Mouse (Mus musculus) liver, embryonic 16.5 days (tissue): ENCODE data around the gene Rhno1. TPM values are rescaled to one million over a fixed set of nuclear protein-coding genes. Genes with fewer than 3 reads are reported as not detected.

Experiments used
- ATAC-seq: fragments of 200-750 bp; cut with Nextera tagmentation; 2 replicates; pipeline ENCODE4 v1.8.0; 2017; ENCODE audit warnings: low read depth, mild to moderate bottlenecking, moderate number of reproducible peaks, moderate library complexity
- H3K27ac ChIP-seq: fragments of 300-500 bp; sonication (generic); 2 replicates; pipeline ENCODE4 v1.5.1; 2014; ENCODE audit warnings: mild to moderate bottlenecking, low read length
- H3K27me3 ChIP-seq: fragments of 300-500 bp; sonication (generic); 2 replicates; pipeline ENCODE4 v1.6.1; 2014; ENCODE audit warnings: low read depth, low read length, mixed read lengths; ENCODE audit not compliant: control insufficient read depth, insufficient read depth
- H3K36me3 ChIP-seq: fragments of 300-500 bp; sonication (generic); 2 replicates; pipeline ENCODE4 v1.6.1; 2014; ENCODE audit warnings: mild to moderate bottlenecking; ENCODE audit not compliant: control insufficient read depth, insufficient read depth
- H3K4me1 ChIP-seq: fragments of 300-500 bp; sonication (generic); 2 replicates; pipeline ENCODE4 v1.6.1; 2014; ENCODE audit warnings: low read depth, low read length, mixed read lengths; ENCODE audit not compliant: control insufficient read depth
- H3K4me2 ChIP-seq: fragments of 300-500 bp; sonication (generic); 2 replicates; pipeline ENCODE4 v1.6.1; 2014; ENCODE audit warnings: low read depth, low read length, mixed read lengths
- H3K4me3 ChIP-seq: fragments of 300-500 bp; sonication (generic); 2 replicates; pipeline ENCODE4 v1.5.1; 2014; ENCODE audit warnings: low read depth, mild to moderate bottlenecking, low read length
- H3K9ac ChIP-seq: fragments of 300-500 bp; sonication (generic); 2 replicates; pipeline ENCODE4 v1.6.1; 2014; ENCODE audit warnings: low read depth, low read length
- H3K9me3 ChIP-seq: fragments of 300-500 bp; sonication (generic); replicated peaks from 2 replicates; pipeline ENCODE4 v1.6.1; 2016; ENCODE audit warnings: low read length; ENCODE audit not compliant: control insufficient read depth
- WGBS: fragments of 180-500 bp; shearing (Covaris S2); extraction: QIAGEN DNeasy Blood & Tissue Kit; methylation state at CpG from one replicate; pipeline ENCODE4 v1.1.7; 2014; ENCODE audit not compliant: insufficient replicate concordance; 5-methylcytosine and 5-hydroxymethylcytosine counted together
- polyA plus RNA-seq: library from polyadenylated mRNA; unstranded; fragments of >200 nt; fragmentation: Nextera tagmentation; extraction: Ambion mirVana; gene quantifications from 2 replicates; pipeline ENCODE4 v1.2.1, GENCODE M21; 2015

The Rhno1 gene
- polyA plus RNA-seq, 1 experiment from 2014 or later = 48.0 TPM

DNA sequence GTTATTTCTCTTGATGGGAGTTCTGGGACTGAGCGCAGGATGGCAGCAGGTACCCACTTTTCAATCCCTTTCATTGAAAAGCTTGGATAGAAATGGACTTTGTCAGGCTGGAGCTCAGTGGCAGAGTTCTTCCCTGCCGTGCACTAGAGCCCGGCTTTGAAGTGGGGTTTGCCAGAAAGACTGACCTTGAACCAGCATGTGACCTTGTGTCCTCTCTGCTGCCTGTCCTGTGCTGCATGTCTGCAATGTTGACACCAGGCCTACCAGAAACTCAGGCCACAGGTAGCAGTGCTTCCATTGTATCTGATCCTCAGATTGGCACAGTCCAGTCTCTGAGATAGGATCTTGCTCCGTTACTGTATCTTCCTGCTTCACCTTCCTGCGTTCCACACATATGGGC, 7.3 kb upstream of the Rhno1 start:
- peaks cover 2% of the 10 kb centered on the region for H3K4me1 ChIP-seq
- peaks cover 71% of the 10 kb centered on the region for H3K36me3 ChIP-seq
- H3K9ac ChIP-seq = no peak overlapping the region
- no peak overlapping the region for H3K4me2 ChIP-seq
- H3K27me3 ChIP-seq = no peaks in the 10 kb centered on the region
- H3K27ac ChIP-seq = no peak overlapping the region
- H3K9me3 ChIP-seq = no peaks in the 10 kb centered on the region
- no peak overlapping the region for H3K4me3 ChIP-seq
- ATAC-seq = peak; percentile 73
- 78% methylated on average over 5 of the region's 5 CpGs for WGBS

DNA sequence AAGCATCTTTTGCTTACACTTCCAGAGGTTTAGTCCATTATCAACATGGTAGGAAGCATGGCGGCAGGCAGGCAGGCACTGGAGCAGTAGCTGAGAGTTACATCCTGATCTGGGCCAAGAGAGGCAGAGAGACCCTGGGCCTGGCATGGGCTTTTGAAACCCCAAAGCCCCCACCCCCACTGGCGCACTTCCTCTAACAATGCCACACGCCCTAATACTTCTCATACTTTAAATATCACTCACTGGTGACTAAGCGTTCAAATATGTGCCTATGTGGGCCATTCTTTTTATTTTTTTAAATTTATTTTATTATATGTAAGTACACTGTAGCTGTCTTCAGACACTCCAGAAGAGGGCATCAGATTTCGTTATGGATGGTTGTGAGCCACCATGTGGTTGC, 3.8 kb upstream of the Rhno1 start:
- no peak overlapping the region for H3K4me2 ChIP-seq
- no peak overlapping the region for H3K4me3 ChIP-seq
- H3K27ac ChIP-seq = no peak overlapping the region
- peaks cover 37% of the 10 kb centered on the region for H3K36me3 ChIP-seq
- WGBS = 86% methylated on average over 5 of the region's 5 CpGs
- H3K9me3 ChIP-seq = no peaks in the 10 kb centered on the region
- H3K4me1 ChIP-seq = peaks cover 20% of the 10 kb centered on the region
- H3K9ac ChIP-seq = no peak overlapping the region
- ATAC-seq = no peak
- no peaks in the 10 kb centered on the region for H3K27me3 ChIP-seq

DNA sequence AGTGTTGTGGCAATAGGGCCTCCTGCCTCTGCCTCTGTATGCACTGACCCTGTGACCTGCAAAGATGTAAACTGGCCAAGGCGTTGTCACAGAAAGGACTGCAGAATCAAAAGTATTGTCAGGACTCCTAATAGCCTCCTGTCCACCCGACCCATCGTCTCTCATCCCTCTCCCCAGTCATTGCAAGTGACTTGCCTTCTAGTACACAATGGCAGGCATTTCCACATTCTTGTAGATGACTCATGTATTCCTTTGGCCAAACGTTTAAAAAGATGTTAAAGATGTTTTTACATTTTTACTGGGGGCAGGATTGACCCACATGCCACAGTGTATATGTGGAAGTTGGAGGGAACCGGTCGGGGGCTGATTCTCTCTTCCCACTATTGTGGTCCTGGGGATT, 2.0 kb upstream of the Rhno1 start:
- WGBS = 69% methylated on average over 6 of the region's 6 CpGs
- H3K4me3 ChIP-seq = peak overlapping the region; percentile 16
- no peaks in the 10 kb centered on the region for H3K27me3 ChIP-seq
- H3K4me1 ChIP-seq = peaks cover 36% of the 10 kb centered on the region
- H3K9ac ChIP-seq = no peak overlapping the region; the same call in 1 of the 2 replicates
- peaks cover 29% of the 10 kb centered on the region for H3K36me3 ChIP-seq
- H3K27ac ChIP-seq = no peak overlapping the region
- H3K9me3 ChIP-seq = no peaks in the 10 kb centered on the region
- ATAC-seq = no peak
- H3K4me2 ChIP-seq = 0 out of 2 replicates have a peak overlapping the region, but pooled peaks have one; percentile 18

DNA sequence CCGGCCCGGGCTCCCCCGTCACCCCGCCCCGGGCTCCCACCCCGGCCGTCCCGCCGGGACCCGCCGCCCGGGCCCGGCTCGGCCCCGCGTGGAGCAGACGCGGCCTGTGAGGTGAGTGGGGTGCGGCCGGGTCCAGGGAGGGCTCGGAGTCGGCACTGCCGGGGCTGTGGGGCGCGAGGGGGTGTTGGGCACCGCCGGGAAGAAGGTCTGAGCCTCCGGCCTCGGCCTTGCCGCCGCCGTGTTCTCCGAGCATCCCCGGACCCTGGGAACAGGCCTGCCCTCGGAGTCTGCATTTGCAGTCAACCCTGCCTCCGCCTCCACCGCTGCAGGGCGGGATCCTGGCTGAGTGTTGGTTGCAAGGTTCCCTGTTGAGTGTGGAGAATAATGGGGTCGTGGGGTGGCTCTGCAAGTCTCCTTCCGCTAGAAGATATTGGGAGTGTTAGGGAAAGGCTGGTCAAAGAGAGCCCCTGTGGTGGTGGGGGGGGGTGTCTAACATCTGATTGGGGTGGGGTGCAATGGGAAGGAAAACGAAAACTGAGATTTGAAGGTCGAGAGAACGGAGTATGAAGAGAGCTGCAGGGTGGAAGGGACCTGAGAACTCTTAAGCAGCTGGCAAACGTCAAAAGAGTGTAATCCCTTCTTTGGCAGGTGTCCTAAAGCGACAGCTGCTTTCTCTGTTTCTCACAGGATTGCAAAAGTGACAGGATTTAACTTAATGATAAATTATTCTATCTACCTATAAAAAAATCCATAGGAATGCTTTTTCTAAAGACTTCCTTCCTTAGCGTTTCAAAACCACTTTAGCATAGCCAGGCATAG, 505 bp upstream of the Rhno1 start:
- peak; percentile 28 for ATAC-seq
- Histone ChIP-seq H3K9ac (peak overlapping the region; percentile 97), H3K36me3 (peaks cover 28% of the 10 kb centered on the region), H3K27me3 (no peaks in the 10 kb centered on the region), H3K4me3 (peak overlapping the region; percentile 99), H3K4me1 (peaks cover 38% of the 10 kb centered on the region), H3K9me3 (no peaks in the 10 kb centered on the region), H3K27ac (peak overlapping the region; percentile 94), H3K4me2 (peak overlapping the region; percentile 76)
- 1% methylated on average over 42 of the region's 46 CpGs for WGBS

DNA sequence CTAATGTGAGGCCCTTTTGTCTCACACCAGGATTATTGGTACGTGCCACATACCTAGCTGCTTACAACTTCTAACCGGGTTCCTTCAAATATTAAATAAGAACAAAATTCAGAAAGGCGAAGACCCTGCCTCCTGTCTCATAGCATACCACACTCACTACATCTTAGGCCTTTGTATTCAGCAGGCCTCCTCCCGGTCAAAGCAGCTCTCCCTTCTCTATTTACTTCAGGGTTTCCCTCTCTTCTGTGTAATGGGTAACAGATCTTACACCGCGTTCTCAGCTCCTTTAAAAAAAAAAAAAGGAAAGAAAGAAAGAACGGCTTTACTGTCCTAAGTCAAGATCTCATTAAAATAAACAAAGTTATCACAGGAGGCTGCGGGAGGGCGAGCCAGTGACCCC, 810 bp downstream of the Rhno1 start:
- Histone ChIP-seq H3K27me3 (no peaks in the 10 kb centered on the region), H3K4me3 (peak overlapping the region; percentile 99), H3K9me3 (no peaks in the 10 kb centered on the region), H3K4me1 (peaks cover 38% of the 10 kb centered on the region), H3K4me2 (peak overlapping the region; percentile 76), H3K27ac (peak overlapping the region; percentile 94), H3K9ac (peak overlapping the region; percentile 97), H3K36me3 (peaks cover 32% of the 10 kb centered on the region)
- no peak for ATAC-seq
- WGBS = 10% methylated on average over 9 of the region's 9 CpGs

DNA sequence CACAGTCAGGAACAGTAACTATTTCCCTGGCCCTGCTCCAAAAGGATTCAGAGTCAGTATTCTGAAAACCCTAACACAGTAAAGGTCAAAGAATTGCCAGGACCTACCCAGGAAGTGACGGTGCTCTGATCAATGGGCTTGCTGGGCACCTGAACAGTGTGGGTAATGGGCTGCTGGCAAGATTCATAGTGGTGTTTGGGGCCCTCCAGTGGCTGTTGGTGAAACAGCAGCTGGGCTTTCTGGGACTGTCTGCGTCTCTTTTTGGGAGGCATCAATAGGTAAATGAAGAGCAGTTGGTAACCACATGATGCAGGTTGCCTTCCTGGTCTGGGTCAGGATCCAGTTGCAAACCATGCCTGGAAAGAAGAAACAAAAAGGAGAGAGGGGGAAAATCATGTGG, 3.7 kb downstream of the Rhno1 start:
- H3K9me3 ChIP-seq = no peaks in the 10 kb centered on the region
- no peak for ATAC-seq
- no peak overlapping the region for H3K4me3 ChIP-seq
- peaks cover 15% of the 10 kb centered on the region for H3K27me3 ChIP-seq
- peaks cover 22% of the 10 kb centered on the region for H3K36me3 ChIP-seq
- H3K9ac ChIP-seq = no peak overlapping the region
- H3K4me1 ChIP-seq = peaks cover 37% of the 10 kb centered on the region
- no peak overlapping the region for H3K27ac ChIP-seq
- WGBS = 37% methylated on average over 2 of the region's 2 CpGs
- H3K4me2 ChIP-seq = no peak overlapping the region

DNA sequence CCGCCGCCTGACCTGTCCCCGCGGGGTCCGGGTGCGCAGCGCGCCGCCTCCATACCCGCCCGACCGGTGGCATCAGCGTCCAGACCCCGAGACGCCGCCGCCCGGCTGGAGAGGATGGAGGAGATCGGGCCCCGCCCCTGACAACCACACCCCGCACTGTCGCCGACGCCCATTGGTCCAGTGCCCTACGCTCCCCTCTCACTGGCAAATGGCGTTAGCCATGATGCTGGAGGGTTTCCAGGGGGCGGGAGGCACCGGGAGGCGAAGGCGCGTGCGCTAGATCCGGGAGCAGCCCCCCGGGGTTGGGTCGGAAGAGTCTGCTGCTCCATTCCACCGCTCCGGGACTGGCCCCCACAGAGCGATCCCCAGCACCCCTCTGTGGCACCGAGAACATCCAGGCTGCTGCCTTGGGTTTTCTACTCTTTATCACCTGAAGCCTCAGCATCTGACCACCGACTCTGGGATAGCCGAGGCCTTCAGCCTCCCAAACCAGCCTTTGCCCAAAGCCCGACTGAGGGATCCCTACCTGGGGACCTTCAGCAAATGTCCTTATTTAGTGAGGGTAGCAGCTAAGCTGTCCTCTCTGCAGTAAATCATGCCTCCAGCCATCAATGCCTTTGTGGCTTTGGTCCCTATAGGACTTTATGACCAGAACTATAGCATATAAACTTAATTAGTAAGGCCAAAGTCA, 6.8 kb downstream of the Rhno1 start, which contains the start of gene Tulp3:
Tulp3 (minus strand) TSS at position 126 of the 691 bp plus-strand sequence.
- Histone ChIP-seq H3K27ac (no peak within 1 kb of the TSS), H3K4me3 (peak within 1 kb of the TSS; percentile 71), H3K9ac (peak within 1 kb of the TSS; percentile 60), H3K27me3 (peaks cover 17% of the 10 kb centered on the region), H3K4me1 (peaks cover 22% of the 10 kb centered on the region), H3K4me2 (peak within 1 kb of the TSS; percentile 88), H3K36me3 (peaks cover 22% of the 10 kb centered on the region), H3K9me3 (no peaks in the 10 kb centered on the region)
- WGBS = 1% methylated on average over 34 of the region's 42 CpGs
- peak; percentile 100 for ATAC-seq

DNA sequence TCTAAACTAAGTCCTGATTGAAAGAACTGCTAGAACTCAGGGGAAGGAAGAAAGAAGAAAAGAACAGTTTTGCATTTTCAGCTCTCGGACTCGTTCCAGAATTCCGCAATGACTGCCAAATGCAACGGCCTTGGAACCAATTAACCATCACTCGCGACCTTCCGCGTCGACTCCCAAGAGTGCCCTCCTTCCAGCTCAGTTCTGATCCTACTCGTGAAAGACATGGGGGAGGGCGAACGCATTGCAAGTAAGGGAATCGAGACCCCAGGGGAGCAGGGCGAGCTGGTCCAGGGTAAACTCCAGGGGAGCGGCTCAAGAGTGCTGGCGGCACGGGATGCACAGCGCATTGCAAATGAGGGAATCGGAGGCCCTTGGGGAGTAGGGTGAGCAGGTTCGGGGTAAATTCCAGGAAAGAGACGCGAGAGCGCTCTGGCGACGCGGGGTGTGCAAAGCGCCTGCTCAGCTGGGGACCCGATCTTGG, 7.5 kb downstream of the Rhno1 start:
- Histone ChIP-seq H3K36me3 (peaks cover 22% of the 10 kb centered on the region), H3K4me2 (peak overlapping the region; percentile 88), H3K9me3 (no peaks in the 10 kb centered on the region), H3K27me3 (peaks cover 17% of the 10 kb centered on the region), H3K27ac (no peak overlapping the region), H3K4me3 (peak overlapping the region; percentile 71), H3K4me1 (peaks cover 17% of the 10 kb centered on the region), H3K9ac (peak overlapping the region; percentile 60)
- ATAC-seq = no peak; the same call in 1 of the 2 replicates
- whole genome bisulfite sequencing = 1% methylated on average over 28 of the region's 28 CpGs

DNA sequence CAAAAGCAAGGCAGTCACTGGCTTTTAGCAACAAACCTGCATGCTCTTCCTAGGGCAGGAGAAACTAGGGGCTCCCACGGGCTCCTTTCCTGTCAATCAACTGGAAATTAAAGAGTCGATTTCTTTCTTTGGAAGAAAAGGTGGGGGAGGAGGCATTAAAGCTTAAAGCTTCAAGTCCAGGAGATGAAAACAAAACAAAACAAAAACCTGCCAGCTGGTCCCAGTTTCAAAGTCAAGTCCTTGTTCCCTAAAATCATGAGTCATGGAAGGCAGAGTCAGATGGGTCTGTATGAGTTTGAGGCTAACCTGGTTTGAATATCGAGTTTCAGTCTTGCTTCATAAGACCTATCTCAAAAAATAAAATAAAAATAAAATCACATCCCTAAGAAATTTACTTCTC, 8.6 kb downstream of the Rhno1 start:
- Histone ChIP-seq H3K27me3 (peaks cover 17% of the 10 kb centered on the region), H3K4me2 (no peak overlapping the region), H3K27ac (no peak overlapping the region), H3K9ac (no peak overlapping the region), H3K4me3 (no peak overlapping the region), H3K4me1 (peaks cover 10% of the 10 kb centered on the region), H3K9me3 (no peaks in the 10 kb centered on the region), H3K36me3 (peaks cover 20% of the 10 kb centered on the region)
- 39% methylated on average over 3 of the region's 3 CpGs for WGBS
- ATAC-seq = no peak
